Mouse (Mus musculus): ENCODE measurements around the gene Tshz2.

Tshz2 gene

GRCm38 (mm10) chr2:169633491-169634289, 877 bp downstream of the Tshz2 start:
- peak; percentile 16 for DNase-seq (ENCODE audit: low read depth, low spot score)

GRCm38 (mm10) chr2:169634619-169635382, 2.0 kb downstream of the Tshz2 start:
- no peak for DNase-seq (ENCODE audit: low read depth, low spot score)

- DNase-seq (ENCODE audit: low read depth, low spot score) = no peak
These were observed 2.6 kb downstream of the Tshz2 start for GRCm38 (mm10) chr2:169635428-169635827.

DNA sequence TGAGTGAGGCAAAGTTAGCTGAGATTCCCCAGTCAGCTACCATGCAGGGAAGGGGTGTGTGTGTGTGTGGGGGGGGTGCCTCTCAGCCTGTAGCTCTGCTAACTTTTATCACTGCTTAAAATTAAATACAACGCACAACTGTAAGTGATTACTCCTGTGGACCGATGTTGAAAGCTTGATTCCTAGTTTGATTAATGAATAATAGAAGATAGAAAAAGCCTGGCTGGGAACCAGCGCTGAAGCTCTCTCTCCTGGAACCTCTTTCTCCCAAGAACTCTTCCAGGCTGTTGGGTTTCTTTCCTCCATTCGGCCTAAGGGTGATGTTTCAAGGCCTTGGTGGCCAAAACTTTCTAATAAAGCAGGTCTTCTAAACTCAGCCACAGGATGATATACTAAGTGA, 3.6 kb downstream of the Tshz2 start:
- no peak for DNase-seq (ENCODE audit: low read depth, low spot score)

GRCm38 (mm10) chr2:169641547-169641946, 8.7 kb downstream of the Tshz2 start:
- DNase-seq (ENCODE audit: low read depth, low spot score) = no peak

DNA sequence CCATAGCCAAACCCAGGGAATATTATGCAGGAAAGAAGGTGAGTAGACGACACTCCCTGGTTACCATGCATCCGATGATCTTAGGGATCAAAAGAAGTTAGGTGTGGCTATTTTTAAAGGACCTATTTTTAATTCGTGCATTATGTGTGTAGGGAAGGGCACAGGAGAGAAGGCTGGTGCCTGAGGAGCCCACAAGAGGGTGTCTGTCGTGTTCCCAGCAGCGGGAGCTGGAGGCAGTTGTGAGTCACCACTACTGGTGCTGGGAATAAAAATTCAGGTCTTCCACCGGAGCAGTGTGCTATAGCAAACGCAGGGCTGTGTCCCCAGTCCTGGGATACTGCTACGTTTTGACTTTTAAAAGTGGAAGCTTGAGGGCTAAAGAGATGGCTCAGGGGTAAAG, 9.6 kb downstream of the Tshz2 start:
- DNase-seq (ENCODE audit: low read depth, low spot score) = no peak

- no peak for DNase-seq (ENCODE audit: low read depth, low spot score)
These were observed 14.3 kb downstream of the Tshz2 start for GRCm38 (mm10) chr2:169647091-169647490.

DNA sequence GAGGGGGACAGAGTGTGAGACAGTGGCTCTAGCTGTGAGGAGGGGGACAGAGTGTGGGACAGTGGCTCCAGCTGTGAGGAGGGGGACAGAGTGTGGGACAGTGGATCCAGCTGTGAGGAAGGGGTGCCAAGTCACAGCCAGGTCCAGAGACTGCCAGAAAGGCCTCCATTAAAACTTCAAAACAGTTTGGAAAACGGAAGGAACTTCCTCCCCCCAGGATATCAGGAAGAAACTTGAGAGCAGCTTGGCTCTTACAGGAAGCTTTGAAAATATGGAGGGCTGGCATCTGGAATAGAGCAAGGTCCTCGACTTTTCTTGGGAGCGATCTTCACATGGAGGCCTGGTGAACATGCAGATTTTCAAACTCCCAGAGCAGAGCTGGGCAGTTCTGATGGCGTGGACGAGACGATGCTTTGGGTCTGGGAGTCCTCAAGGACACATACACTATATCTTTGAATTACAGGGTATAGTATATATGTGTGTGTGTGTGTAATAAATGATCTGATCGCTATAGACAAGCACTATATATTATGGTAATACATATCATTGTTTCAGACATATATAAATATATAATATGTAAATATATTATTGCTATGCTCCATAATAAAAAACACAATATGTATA, 16.6 kb downstream of the Tshz2 start:
- no peak for DNase-seq (ENCODE audit: low read depth, low spot score)

- DNase-seq (ENCODE audit: low read depth, low spot score) = no peak
These were observed 20.5 kb downstream of the Tshz2 start for GRCm38 (mm10) chr2:169653282-169653681.

GRCm38 (mm10) chr2:169663792-169664191, 31.0 kb downstream of the Tshz2 start:
- no peak for DNase-seq (ENCODE audit: low read depth, low spot score)

GRCm38 (mm10) chr2:169671264-169671663, 38.5 kb downstream of the Tshz2 start:
- DNase-seq (ENCODE audit: low read depth, low spot score) = no peak

- no peak for DNase-seq (ENCODE audit: low read depth, low spot score)
These were observed 41.0 kb downstream of the Tshz2 start for GRCm38 (mm10) chr2:169673786-169674185.

GRCm38 (mm10) chr2:169674209-169674608, 41.4 kb downstream of the Tshz2 start:
- no peak for DNase-seq (ENCODE audit: low read depth, low spot score)

DNA sequence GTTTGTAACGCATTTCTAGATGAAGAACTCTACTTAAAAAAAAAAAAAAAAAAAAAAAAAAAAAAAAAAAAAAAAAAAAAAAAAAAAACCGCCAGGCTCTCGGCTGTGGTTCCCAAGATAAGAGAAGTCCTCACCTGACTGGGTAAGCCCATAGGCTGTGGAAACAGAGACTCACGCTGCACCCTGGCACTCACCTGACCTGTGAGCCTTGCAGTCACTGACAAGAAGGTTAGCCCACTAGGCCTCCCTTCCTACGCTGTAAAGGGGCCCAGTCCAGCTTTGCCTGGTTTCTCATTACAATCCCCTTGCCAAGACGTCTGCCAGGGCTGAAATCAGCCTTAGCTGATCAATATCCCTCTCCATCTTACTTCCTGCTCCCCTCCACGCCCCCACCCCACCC, 46.5 kb downstream of the Tshz2 start:
- no peak for DNase-seq (ENCODE audit: low read depth, low spot score)

DNA sequence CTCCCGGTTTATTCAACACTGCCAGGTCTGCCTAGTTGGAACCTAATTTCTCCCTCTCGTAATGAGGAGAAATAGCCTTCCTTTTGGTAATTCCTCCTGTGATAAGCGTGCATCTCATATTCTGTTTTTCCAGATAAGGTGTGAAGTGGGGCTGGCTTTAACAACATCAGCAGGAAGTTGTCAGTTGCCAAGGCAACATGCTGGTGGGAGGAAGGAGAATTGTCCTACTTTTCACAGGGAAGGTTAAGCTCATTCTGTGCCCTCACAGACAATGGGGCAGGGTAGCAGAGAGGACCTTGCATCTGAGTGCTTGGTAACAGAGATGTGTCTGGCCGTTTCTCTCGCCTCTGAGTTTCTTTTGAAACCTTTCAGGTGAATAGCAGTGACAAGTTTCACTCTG, 47.1 kb downstream of the Tshz2 start:
- no peak for DNase-seq (ENCODE audit: low read depth, low spot score)

GRCm38 (mm10) chr2:169685260-169685659, 52.4 kb downstream of the Tshz2 start:
- DNase-seq (ENCODE audit: low read depth, low spot score) = no peak

GRCm38 (mm10) chr2:169685747-169686146, 52.9 kb downstream of the Tshz2 start:
- no peak for DNase-seq (ENCODE audit: low read depth, low spot score)

DNA sequence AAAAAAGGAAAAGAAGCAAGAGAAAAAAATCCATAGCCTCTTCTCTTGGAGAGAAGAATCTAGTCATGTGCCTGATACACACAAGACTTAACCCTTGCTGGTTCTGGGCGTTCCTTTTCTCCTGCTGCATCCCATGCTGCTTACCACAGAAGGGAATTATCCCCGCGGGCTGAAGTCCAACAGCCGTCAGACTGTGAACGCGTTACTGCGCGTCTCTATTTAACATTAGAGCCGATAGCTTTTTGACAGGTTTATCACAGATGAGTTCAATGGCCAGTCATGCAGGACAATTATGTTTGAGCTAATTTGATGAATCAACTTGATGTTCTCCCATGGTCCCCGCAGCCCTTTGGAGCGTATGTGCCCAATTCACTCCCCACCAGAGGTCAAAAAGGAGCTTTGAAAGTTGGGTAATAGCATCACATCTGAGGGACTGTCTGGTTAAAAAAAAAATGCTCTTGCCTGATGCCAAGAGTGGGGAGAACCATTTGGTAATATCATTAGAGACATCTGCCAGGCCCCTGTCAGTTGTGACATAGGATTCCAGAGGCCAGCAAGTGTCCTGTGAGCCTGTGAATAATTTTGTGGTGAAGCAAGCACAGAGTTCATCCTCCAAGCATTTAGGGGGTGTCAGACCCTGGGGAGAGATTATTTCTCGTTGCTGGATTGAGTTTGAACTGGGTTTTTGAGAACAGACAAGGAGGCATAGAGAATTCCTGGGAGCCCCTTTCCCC, 54.1 kb downstream of the Tshz2 start:
- no peak for DNase-seq (ENCODE audit: low read depth, low spot score)

- DNase-seq (ENCODE audit: low read depth, low spot score) = no peak
These were observed 57.2 kb downstream of the Tshz2 start for GRCm38 (mm10) chr2:169690054-169690453.

- no peak for DNase-seq (ENCODE audit: low read depth, low spot score)
These were observed 61.7 kb downstream of the Tshz2 start for GRCm38 (mm10) chr2:169694494-169694893.

GRCm38 (mm10) chr2:169695025-169695424, 62.2 kb downstream of the Tshz2 start:
- no peak for DNase-seq (ENCODE audit: low read depth, low spot score)

DNA sequence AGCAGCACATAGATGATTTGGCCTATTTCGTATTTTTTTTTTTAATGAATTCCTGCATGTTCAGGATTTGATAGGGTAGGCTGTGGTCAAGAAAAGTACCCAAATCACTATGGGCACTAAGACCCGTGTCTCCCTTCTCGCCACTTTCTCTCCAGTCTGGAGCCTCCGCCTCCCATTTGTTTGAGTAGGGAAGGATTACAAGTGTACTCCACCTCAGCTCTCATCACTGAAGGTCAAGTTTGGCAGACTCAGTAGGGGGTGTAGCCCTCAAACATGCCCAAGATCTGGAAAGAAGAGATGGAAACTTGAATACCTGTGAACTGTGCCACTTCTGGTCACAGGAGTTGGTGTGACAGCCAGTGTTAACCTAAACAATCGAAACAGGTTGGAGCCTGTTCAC, 66.3 kb downstream of the Tshz2 start:
- no peak for DNase-seq (ENCODE audit: low read depth, low spot score)

Data from R1 (cell line).